ENCODE assay signal across 10 mouse cellular contexts in the genomic region with DNA sequence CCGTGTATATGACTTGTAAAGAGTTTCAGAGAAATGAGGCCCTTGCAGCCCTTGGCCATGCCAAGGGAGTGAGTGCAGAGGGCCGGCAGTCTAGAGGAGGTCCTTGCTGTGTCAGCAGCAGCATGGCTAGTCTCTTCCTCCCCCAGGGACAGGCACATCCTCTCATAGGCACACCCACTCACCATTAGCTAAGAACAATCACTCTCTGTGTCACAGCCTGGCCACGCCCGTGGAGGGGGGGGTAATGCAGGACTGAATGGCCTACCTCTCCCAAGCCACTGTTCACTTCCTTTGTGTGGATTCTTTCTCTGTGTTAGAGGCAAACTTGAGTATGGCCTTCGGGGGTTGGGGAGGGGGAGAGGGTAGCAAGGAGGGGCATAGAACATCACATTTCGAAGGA.
DNase-seq lines count a peak whose midpoint lies in the region; ATAC-seq and TF ChIP-seq lines count a peak whose summit lies in the region.
"Had no signal": no experiment of that assay in that cellular context is flagged by ENCODE, and none has a peak within 500 bp of the region (broad histone marks: within the 10 kb centered on the region; RNA-seq: fewer than 3 reads in every experiment).

No protein-coding gene starts in this region.

- H3K27ac ChIP-seq in midbrain, embryonic 11.5 days (ENCODE audit: low read depth, low read length), result no peak overlapping the region
- H3K27ac ChIP-seq in midbrain, embryonic 13.5 days, result no peak overlapping the region
- no peak overlapping the region for H3K27ac ChIP-seq in heart, embryonic 16.5 days (ENCODE audit: low read length)
- no peak overlapping the region for H3K27ac ChIP-seq in stomach, postnatal 0 days (replicated peaks)

- no peak for ATAC-seq in midbrain, embryonic 11.5 days (ENCODE audit: low FRiP score)
- ATAC-seq in midbrain, embryonic 13.5 days, result no peak
- peak; percentile 55; the same call in 1 of the 2 replicates for ATAC-seq in heart, embryonic 16.5 days (replicated peaks; ENCODE audit: extremely low read depth, insufficient read depth, low FRiP score)
- ATAC-seq in stomach, postnatal 0 days (ENCODE audit: low FRiP score, low TSS enrichment), result peak; percentile 59; the same call in 1 of the 2 replicates

- no peak overlapping the region for H3K9ac ChIP-seq in midbrain, embryonic 11.5 days (ENCODE audit: low read length)
- no peak overlapping the region for H3K9ac ChIP-seq in midbrain, embryonic 13.5 days (replicated peaks)
- H3K9ac ChIP-seq in heart, embryonic 16.5 days (ENCODE audit: low read length), result no peak overlapping the region
- no peak overlapping the region for H3K9ac ChIP-seq in stomach, postnatal 0 days (ENCODE audit: low read length)

- H3K4me2 ChIP-seq in midbrain, embryonic 11.5 days, result no peak overlapping the region
- no peak overlapping the region for H3K4me2 ChIP-seq in midbrain, embryonic 13.5 days (replicated peaks)
- H3K4me2 ChIP-seq in heart, embryonic 16.5 days (ENCODE audit: low read depth, low read length), result no peak overlapping the region
- no peak overlapping the region for H3K4me2 ChIP-seq in stomach, postnatal 0 days (replicated peaks; ENCODE audit: low read depth)

- peaks cover 6% of the 10 kb centered on the region; the same call in 1 of the 2 replicates for H3K4me1 ChIP-seq in midbrain, embryonic 11.5 days (ENCODE audit: control insufficient read depth, insufficient read depth, low read length)
- 0 out of 2 replicates have a peak, but pooled peaks cover 6% of the 10 kb centered on the region for H3K4me1 ChIP-seq in midbrain, embryonic 13.5 days (replicated peaks)
- peaks cover 9% of the 10 kb centered on the region; the same call in 1 of the 2 replicates for H3K4me1 ChIP-seq in heart, embryonic 16.5 days (ENCODE audit: control insufficient read depth, insufficient read depth, low read length)
- H3K4me1 ChIP-seq in stomach, postnatal 0 days (replicated peaks; ENCODE audit: control insufficient read depth, insufficient read depth), result no peaks in the 10 kb centered on the region

- H3K27me3 ChIP-seq in midbrain, embryonic 11.5 days (ENCODE audit: control insufficient read depth, insufficient read depth, low read length), result no peaks in the 10 kb centered on the region
- no peaks in the 10 kb centered on the region for H3K27me3 ChIP-seq in midbrain, embryonic 13.5 days
- H3K27me3 ChIP-seq in heart, embryonic 16.5 days (ENCODE audit: control insufficient read depth, insufficient read depth, low read length), result no peaks in the 10 kb centered on the region
- no peaks in the 10 kb centered on the region for H3K27me3 ChIP-seq in stomach, postnatal 0 days (ENCODE audit: control insufficient read depth, insufficient read depth, low read length)

- no peak for TF ChIP-seq CTCF in stomach, postnatal 0 days (IDR thresholded peaks at IDR 0.05; ENCODE audit: low read depth)

- H3K4me3 ChIP-seq in midbrain, embryonic 11.5 days (ENCODE audit: low read depth, low read length), result no peak overlapping the region
- no peak overlapping the region for H3K4me3 ChIP-seq in midbrain, embryonic 13.5 days (replicated peaks)
- no peak overlapping the region for H3K4me3 ChIP-seq in heart, embryonic 16.5 days (ENCODE audit: low read length)
- no peak overlapping the region for H3K4me3 ChIP-seq in stomach, postnatal 0 days (ENCODE audit: low read depth, low read length)

- H3K9me3 ChIP-seq in midbrain, embryonic 11.5 days (ENCODE audit: control insufficient read depth, low read length), result no peaks in the 10 kb centered on the region
- H3K9me3 ChIP-seq in midbrain, embryonic 13.5 days, result no peaks in the 10 kb centered on the region
- no peaks in the 10 kb centered on the region for H3K9me3 ChIP-seq in heart, embryonic 16.5 days (replicated peaks; ENCODE audit: control insufficient read depth, low read length)
- H3K9me3 ChIP-seq in stomach, postnatal 0 days (ENCODE audit: control insufficient read depth, low read length), result no peaks in the 10 kb centered on the region

- peak; percentile 31 for DNase-seq in midbrain, embryonic 11.5 days (ENCODE audit: low spot score, missing footprints)
- peak; percentile 25 for DNase-seq in brain, adult 2 months (ENCODE audit: low read depth, low spot score)
- peak; percentile 43 for DNase-seq in stomach, postnatal 0 days (ENCODE audit: low spot score)
- DNase-seq in cerebellum, postnatal 14 days, result no peak
- no peak for DNase-seq in adrenal gland, adult (ENCODE audit: inconsistent age in 2 of 2, low spot score in 1 of 2)
- DNase-seq: adrenal gland, adult 2 months; midbrain, embryonic 14.5 days; right cerebral cortex, adult 18-20 months had no signal

- no peaks in the 10 kb centered on the region for H3K36me3 ChIP-seq in midbrain, embryonic 11.5 days (ENCODE audit: control insufficient read depth, insufficient read depth, low read length)
- H3K36me3 ChIP-seq in midbrain, embryonic 13.5 days, result no peaks in the 10 kb centered on the region
- no peaks in the 10 kb centered on the region for H3K36me3 ChIP-seq in heart, embryonic 16.5 days (ENCODE audit: control insufficient read depth, insufficient read depth)
- H3K36me3 ChIP-seq in stomach, postnatal 0 days (ENCODE audit: control insufficient read depth, insufficient read depth, low read length), result no peaks in the 10 kb centered on the region

- no peak for TF ChIP-seq EP300 in stomach, postnatal 0 days (optimal IDR thresholded peaks at IDR 0.05)

- 85% methylated on average over 6 of the region's 6 CpGs for WGBS in midbrain, embryonic 11.5 days
- WGBS in midbrain, embryonic 13.5 days, result 81% methylated on average over 6 of the region's 6 CpGs
- 61% methylated on average over 6 of the region's 6 CpGs for WGBS in heart, embryonic 16.5 days
- WGBS in stomach, postnatal 0 days, result 73% methylated on average over 6 of the region's 6 CpGs

Comparison
In these comparisons a context has a peak if more than half of its experiments do, and no peak if none do; other contexts are left out.
1. ATAC-seq: peak in heart, embryonic 16.5 days (single experiment) and stomach, postnatal 0 days (single experiment); none in midbrain, embryonic 11.5 days (single experiment) and midbrain, embryonic 13.5 days (single experiment).
2. DNase-seq: peak in midbrain, embryonic 11.5 days (single experiment), brain, adult 2 months (single experiment) and stomach, postnatal 0 days (single experiment); none in cerebellum, postnatal 14 days (0 of 2) and adrenal gland, adult (0 of 2).